Mouse (Mus musculus) ovary, adult 18-20 months (tissue): Measurements from ENCODE around the gene Anxa8.

ENCODE experiments used
- DNase-seq: peaks from one replicate; pipeline ENCODE4 v3.0.0; 2022; ENCODE audit warnings: low spot score, mixed read lengths

Gene Anxa8

GRCm38 (mm10) chr14:34085731-34086130 lies at the start of gene Anxa8:
Anxa8 (plus strand) TSS chr14:34085981.
- no peak for DNase-seq

- DNase-seq: no peak
These were observed 44.5 kb upstream of the Anxa8 start for GRCm38 (mm10) chr14:34041241-34041640.

- no peak for DNase-seq
These were observed 42.4 kb upstream of the Anxa8 start for GRCm38 (mm10) chr14:34043341-34043740.

GRCm38 (mm10) chr14:34050101-34050779 lies 35.5 kb upstream of the Anxa8 start:
- DNase-seq: no peak

GRCm38 (mm10) chr14:34052516-34052915 lies 33.3 kb upstream of the Anxa8 start, which contains the start of gene Antxrl:
Antxrl (plus strand) TSS chr14:34052707.
- no peak for DNase-seq

GRCm38 (mm10) chr14:34071665-34072064 lies 14.1 kb upstream of the Anxa8 start:
- DNase-seq: no peak

GRCm38 (mm10) chr14:34075346-34075745 lies 10.4 kb upstream of the Anxa8 start:
- DNase-seq: no peak

- no peak for DNase-seq
These were observed 8.6 kb upstream of the Anxa8 start for GRCm38 (mm10) chr14:34077222-34077621.

- DNase-seq: no peak
These were observed 7.5 kb upstream of the Anxa8 start for GRCm38 (mm10) chr14:34078293-34078692.

GRCm38 (mm10) chr14:34080321-34080997 lies 5.3 kb upstream of the Anxa8 start:
- DNase-seq: peak; percentile 9

- no peak for DNase-seq
These were observed 1.0 kb downstream of the Anxa8 start for GRCm38 (mm10) chr14:34086806-34087205.

GRCm38 (mm10) chr14:34087856-34088398 lies 2.1 kb downstream of the Anxa8 start:
- no peak for DNase-seq

GRCm38 (mm10) chr14:34089796-34090195 lies 4.0 kb downstream of the Anxa8 start:
- no peak for DNase-seq

GRCm38 (mm10) chr14:34091475-34091874 lies 5.7 kb downstream of the Anxa8 start:
- no peak for DNase-seq

- DNase-seq: no peak
These were observed 7.1 kb downstream of the Anxa8 start for GRCm38 (mm10) chr14:34092856-34093255.

- DNase-seq: no peak
These were observed 10.4 kb downstream of the Anxa8 start for GRCm38 (mm10) chr14:34096161-34096560.

GRCm38 (mm10) chr14:34102601-34103000 lies 16.8 kb downstream of the Anxa8 start, which contains the start of gene A630023A22Rik:
A630023A22Rik (minus strand) TSS chr14:34102754.
- DNase-seq: no peak

GRCm38 (mm10) chr14:34103855-34104254 lies 18.1 kb downstream of the Anxa8 start:
- DNase-seq: no peak

- peak; percentile 26 for DNase-seq
These were observed 19.1 kb downstream of the Anxa8 start for GRCm38 (mm10) chr14:34104892-34105291.

GRCm38 (mm10) chr14:34106389-34107062 lies 20.7 kb downstream of the Anxa8 start:
- no peak for DNase-seq

- no peak for DNase-seq
These were observed 21.8 kb downstream of the Anxa8 start for GRCm38 (mm10) chr14:34107594-34107993.

- no peak for DNase-seq
These were observed 28.5 kb downstream of the Anxa8 start for GRCm38 (mm10) chr14:34114311-34114710.
